Mouse (Mus musculus) urinary bladder, adult 2 months (tissue): ENCODE results near the gene Dnah14. TPM values are rescaled to one million over a fixed set of nuclear protein-coding genes. Genes with fewer than 3 reads are reported as not detected.

ENCODE experiments used
- DNase-seq: peaks from one replicate; pipeline ENCODE4 v3.0.0; 2022; ENCODE audit warnings: low spot score
- polyA plus RNA-seq: library from polyadenylated mRNA; depleted of rRNA; stranded (reverse); fragments of >200 nt; gene quantifications from 2 replicates; pipeline ENCODE4 v1.2.3, GENCODE M21; 2012; rRNA removed

Dnah14 gene
- polyA plus RNA-seq, 1 experiment: 0.19 TPM

- DNase-seq: no peak
Measured at GRCm38 (mm10) chr1:181853081-181853736, 276.9 kb downstream of the Dnah14 start.

DNA sequence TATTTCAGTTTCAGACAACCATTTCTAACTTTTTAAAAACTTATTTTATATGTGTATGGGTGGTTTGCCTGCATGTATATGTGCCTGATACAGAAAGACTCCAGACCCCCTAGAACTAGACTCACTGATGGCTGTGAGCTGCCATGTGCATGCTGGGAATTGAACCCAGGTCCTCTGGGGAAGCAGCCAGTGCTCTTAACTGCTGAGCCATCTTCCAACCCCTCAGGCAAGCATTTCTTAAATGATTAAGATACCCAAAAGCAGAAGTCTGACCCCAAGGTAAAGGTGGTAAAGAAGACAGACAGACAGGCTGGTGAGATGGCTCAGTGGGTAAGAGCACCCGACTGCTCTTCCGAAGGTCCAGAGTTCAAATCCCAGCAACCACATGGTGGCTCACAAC, 278.5 kb downstream of the Dnah14 start:
- DNase-seq: no peak

DNA sequence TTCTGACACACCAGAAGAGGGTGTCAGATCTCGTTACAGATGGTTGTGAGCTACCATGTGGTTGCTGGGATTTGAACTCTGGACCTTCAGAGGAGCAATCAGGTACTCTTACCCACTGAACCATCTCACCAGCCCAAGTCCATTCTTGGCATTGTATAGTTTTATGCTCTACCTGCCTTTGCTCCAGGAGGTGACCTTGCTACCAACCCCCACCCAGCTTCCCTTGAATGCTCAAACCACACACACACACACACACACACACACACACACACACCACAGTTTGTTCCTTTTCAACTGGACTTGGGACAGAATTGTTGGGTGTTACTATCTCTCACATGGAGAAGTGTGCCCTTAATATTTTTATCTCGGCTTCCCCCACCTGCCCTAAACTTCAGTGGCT, 280.0 kb downstream of the Dnah14 start:
- DNase-seq: no peak

- no peak for DNase-seq
Measured at GRCm38 (mm10) chr1:181860659-181861058, 284.3 kb downstream of the Dnah14 start.

- DNase-seq: no peak
Measured at GRCm38 (mm10) chr1:181861181-181861902, 285.0 kb downstream of the Dnah14 start.

GRCm38 (mm10) chr1:181862676-181863374, 286.5 kb downstream of the Dnah14 start:
- no peak for DNase-seq

DNA sequence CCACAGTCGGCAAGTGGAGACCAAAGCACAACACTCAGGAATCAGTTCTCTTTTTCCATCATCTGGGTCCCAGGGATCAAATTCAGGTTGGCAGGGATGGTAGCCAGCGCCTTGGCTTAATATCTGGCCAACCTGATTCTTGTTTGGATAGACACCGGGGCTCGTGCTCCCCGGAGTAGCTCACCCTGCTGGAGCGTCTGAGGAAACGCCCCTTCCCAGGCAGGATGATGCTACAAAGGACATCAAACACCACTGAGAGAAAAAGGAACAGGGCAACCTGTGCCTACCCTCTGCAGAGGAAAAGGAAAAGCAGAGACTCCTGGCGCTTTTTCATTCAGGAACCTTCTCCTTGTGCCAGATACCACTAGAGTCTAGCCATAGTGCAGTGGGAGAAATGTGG, 287.1 kb downstream of the Dnah14 start:
- DNase-seq: no peak

Other genes starting within 250 kb of the Dnah14 start
- 0.23 TPM in 1 of 2 replicates, not detected in the other for gene Cnih3, start 223.9 kb upstream of the Dnah14 start, polyA plus RNA-seq
- gene Ccdc121, start 65.1 kb upstream of the Dnah14 start, polyA plus RNA-seq: not detected in 2 replicates